Mouse (Mus musculus) intestine, embryonic 16.5 days (tissue): ENCODE data around the gene Apob. TPM values are rescaled to one million over a fixed set of nuclear protein-coding genes. Genes with fewer than 3 reads are reported as not detected.

Source experiments
- ATAC-seq: fragments of 200-750 bp; cut with Nextera tagmentation; 2 replicates; pipeline ENCODE4 v1.8.0; 2017; ENCODE audit warnings: moderate TSS enrichment, moderate library complexity
- H3K27ac ChIP-seq: fragments of 300-500 bp; sonication (generic); 2 replicates; pipeline ENCODE4 v1.5.1; 2014; ENCODE audit warnings: mild to moderate bottlenecking, low read length
- H3K27me3 ChIP-seq: fragments of 300-500 bp; sonication (generic); replicated peaks from 2 replicates; pipeline ENCODE4 v1.6.1; 2014; ENCODE audit warnings: low read length, control low read depth, mixed read lengths; ENCODE audit not compliant: control insufficient read depth, insufficient read depth
- H3K36me3 ChIP-seq: fragments of 300-500 bp; sonication (generic); 2 replicates; pipeline ENCODE4 v1.6.1; 2014; ENCODE audit warnings: low read length, control low read depth; ENCODE audit not compliant: control insufficient read depth, insufficient read depth
- H3K4me1 ChIP-seq: fragments of 300-500 bp; sonication (generic); 2 replicates; pipeline ENCODE4 v1.6.1; 2014; ENCODE audit warnings: low read length, control low read depth, mixed read lengths; ENCODE audit not compliant: control insufficient read depth, insufficient read depth
- H3K4me2 ChIP-seq: fragments of 300-500 bp; sonication (generic); 2 replicates; pipeline ENCODE4 v1.6.1; 2014; ENCODE audit warnings: low read depth, low read length, control low read depth
- H3K4me3 ChIP-seq: fragments of 300-500 bp; sonication (generic); 2 replicates; pipeline ENCODE4 v1.5.1; 2014; ENCODE audit warnings: mild to moderate bottlenecking, low read length
- H3K9ac ChIP-seq: fragments of 300-500 bp; sonication (generic); 2 replicates; pipeline ENCODE4 v1.6.1; 2014; ENCODE audit warnings: low read depth, low read length
- H3K9me3 ChIP-seq: fragments of 300-500 bp; sonication (generic); 2 replicates; pipeline ENCODE4 v1.6.1; 2016; ENCODE audit warnings: low read length, control low read depth; ENCODE audit not compliant: control insufficient read depth
- WGBS: fragments of 180-500 bp; shearing (Covaris S2); extraction: QIAGEN DNeasy Blood & Tissue Kit; methylation state at CpG from one replicate; pipeline ENCODE4 v1.1.7; 2014; 5-methylcytosine and 5-hydroxymethylcytosine counted together
- polyA plus RNA-seq: library from polyadenylated mRNA; unstranded; fragments of >200 nt; fragmentation: Nextera tagmentation; extraction: Ambion mirVana; gene quantifications from 2 replicates; pipeline ENCODE4 v1.2.1, GENCODE M21; 2015

Apob gene
- polyA plus RNA-seq, 1 experiment from 2014 or later = 61.3 TPM

- no peak overlapping the region for H3K9ac ChIP-seq
- WGBS = 56% methylated on average over 11 of the region's 11 CpGs
- H3K36me3 ChIP-seq = no peaks in the 10 kb centered on the region
- H3K4me2 ChIP-seq = no peak overlapping the region
- no peak for ATAC-seq
- no peaks in the 10 kb centered on the region for H3K9me3 ChIP-seq
- H3K4me3 ChIP-seq = no peak overlapping the region
- H3K4me1 ChIP-seq = no peaks in the 10 kb centered on the region
- no peaks in the 10 kb centered on the region for H3K27me3 ChIP-seq
- no peak overlapping the region for H3K27ac ChIP-seq
Measured at GRCm38 (mm10) chr12:8063363-8064065, 86.1 kb downstream of the Apob start.

Other genes with a start within 250 kb of the Apob start
- gene Ldah, start 230.5 kb downstream of the Apob start, polyA plus RNA-seq = 58.1 and 60.0 TPM in 2 replicates